Comparison of ENCODE assay signal across 18 mouse cellular contexts in the genomic region with DNA sequence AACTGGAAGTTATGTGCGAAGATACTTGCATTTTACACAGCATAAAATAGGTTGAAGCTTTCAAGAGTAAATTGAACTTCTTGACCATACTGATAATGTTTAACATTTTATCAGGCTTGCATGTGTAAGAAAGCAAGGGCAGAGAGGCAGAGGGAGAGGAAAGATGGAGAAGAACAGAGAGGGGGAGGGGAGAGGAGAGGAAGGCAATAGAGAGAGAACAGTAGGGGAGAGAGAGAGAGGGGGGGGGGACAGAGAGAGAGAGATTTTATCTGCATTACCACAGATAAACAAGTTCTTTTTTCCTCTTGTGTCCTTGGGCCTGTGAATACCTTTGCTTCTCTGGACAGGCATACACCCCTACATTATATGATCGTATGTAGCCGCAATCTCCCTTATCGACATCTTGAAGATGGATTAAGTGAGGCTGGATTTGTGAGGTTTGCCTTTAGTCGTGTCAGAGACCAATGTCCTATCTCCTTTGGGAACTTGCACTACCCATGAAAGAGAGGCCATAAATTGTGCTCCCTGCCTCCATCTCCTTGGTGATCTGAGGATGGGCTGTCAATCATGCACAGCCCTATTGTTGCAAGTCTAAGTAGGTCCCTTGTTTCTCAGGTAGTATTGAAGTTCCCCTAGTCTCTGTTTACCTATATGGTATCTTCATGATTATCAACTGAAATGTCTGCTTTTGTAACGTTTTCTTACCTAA.
DNase-seq lines count a peak whose midpoint lies in the region; ATAC-seq lines count a peak whose summit lies in the region.
"Had no signal": no experiment of that assay in that cellular context is flagged by ENCODE, and none has a peak within 500 bp of the region (broad histone marks: within the 10 kb centered on the region; RNA-seq: fewer than 3 reads in every experiment).

No protein-coding gene starts in this region.

- H3K4me3 ChIP-seq in hindbrain, embryonic 11.5 days (ENCODE audit: low read depth, low read length) = no peak overlapping the region
- H3K4me3 ChIP-seq in hindbrain, embryonic 16.5 days (ENCODE audit: low read length) = no peak overlapping the region
- no peak overlapping the region for H3K4me3 ChIP-seq in hindbrain, embryonic 14.5 days (replicated peaks; ENCODE audit: low read length)
- no peak overlapping the region for H3K4me3 ChIP-seq in neural tube, embryonic 14.5 days (ENCODE audit: low read depth, low read length)
- H3K4me3 ChIP-seq: layer of hippocampus, adult 2 months; limb, embryonic 13.5 days; liver, embryonic 13.5 days had no signal

- no peaks in the 10 kb centered on the region for H3K27me3 ChIP-seq in hindbrain, embryonic 11.5 days (ENCODE audit: control insufficient read depth, insufficient read depth, low read length)
- no peaks in the 10 kb centered on the region for H3K27me3 ChIP-seq in hindbrain, embryonic 16.5 days (replicated peaks; ENCODE audit: control insufficient read depth, insufficient read depth, low read length)
- H3K27me3 ChIP-seq in hindbrain, embryonic 14.5 days (ENCODE audit: control insufficient read depth, insufficient read depth, low read length) = no peaks in the 10 kb centered on the region
- H3K27me3 ChIP-seq in neural tube, embryonic 14.5 days (ENCODE audit: control insufficient read depth, insufficient read depth, low read length) = no peaks in the 10 kb centered on the region
- H3K27me3 ChIP-seq: limb, embryonic 13.5 days; liver, embryonic 13.5 days had no signal

- H3K4me2 ChIP-seq in hindbrain, embryonic 11.5 days (replicated peaks; ENCODE audit: low read depth, low read length) = no peak overlapping the region
- no peak overlapping the region for H3K4me2 ChIP-seq in hindbrain, embryonic 16.5 days (ENCODE audit: low read length)
- no peak overlapping the region for H3K4me2 ChIP-seq in hindbrain, embryonic 14.5 days (replicated peaks)
- H3K4me2 ChIP-seq in neural tube, embryonic 14.5 days (ENCODE audit: low read depth, low read length) = no peak overlapping the region
- H3K4me2 ChIP-seq: limb, embryonic 13.5 days; liver, embryonic 13.5 days; lung, embryonic 14.5 days had no signal

- ATAC-seq in hindbrain, embryonic 11.5 days (ENCODE audit: low FRiP score) = peak; percentile 85
- ATAC-seq in hindbrain, embryonic 16.5 days = no peak
- ATAC-seq in hindbrain, embryonic 14.5 days (ENCODE audit: low FRiP score) = no peak
- ATAC-seq in neural tube, embryonic 14.5 days (ENCODE audit: low read depth) = peak; percentile 38; the same call in 1 of the 2 replicates

- DNase-seq in hindbrain, embryonic 11.5 days (ENCODE audit: low spot score) = peak; percentile 41
- DNase-seq in hindbrain, embryonic 14.5 days (ENCODE audit: low spot score) = no peak
- DNase-seq in mesoderm, embryonic 11.5 days (ENCODE audit: low read depth, low spot score) = peak; percentile 41
- DNase-seq in adrenal gland, postnatal 25 days = no peak
- DNase-seq in right cerebral cortex, adult 2 months (ENCODE audit: low spot score in 2 of 2) = no peak
- DNase-seq: cerebellum, adult 9-10 months; heart, adult 18-20 months; kidney, adult 8-10 months; kidney, postnatal 14 days; layer of hippocampus, postnatal 36 days; liver, embryonic 13.5 days; lung, embryonic 14.5 days; lung, postnatal 36 days; right cerebral cortex, postnatal 4 days had no signal

- peak overlapping the region; percentile 65 for H3K27ac ChIP-seq in hindbrain, embryonic 11.5 days (ENCODE audit: low read depth, low read length)
- no peak overlapping the region for H3K27ac ChIP-seq in hindbrain, embryonic 16.5 days (ENCODE audit: low read depth, low read length)
- peak overlapping the region; percentile 21; the same call in 1 of the 2 replicates for H3K27ac ChIP-seq in hindbrain, embryonic 14.5 days
- peak overlapping the region; percentile 35; the same call in 1 of the 2 replicates for H3K27ac ChIP-seq in neural tube, embryonic 14.5 days (ENCODE audit: low read depth, low read length)
- H3K27ac ChIP-seq: limb, embryonic 13.5 days; liver, embryonic 13.5 days had no signal

- no peaks in the 10 kb centered on the region for H3K36me3 ChIP-seq in hindbrain, embryonic 11.5 days (ENCODE audit: control insufficient read depth, insufficient read depth, low read length)
- no peaks in the 10 kb centered on the region for H3K36me3 ChIP-seq in hindbrain, embryonic 16.5 days (ENCODE audit: control insufficient read depth, insufficient read depth, low read length)
- H3K36me3 ChIP-seq in hindbrain, embryonic 14.5 days (replicated peaks; ENCODE audit: control insufficient read depth, insufficient read depth) = no peaks in the 10 kb centered on the region
- H3K36me3 ChIP-seq in neural tube, embryonic 14.5 days (ENCODE audit: control insufficient read depth, insufficient read depth, low read length) = no peaks in the 10 kb centered on the region
- H3K36me3 ChIP-seq: limb, embryonic 13.5 days; liver, embryonic 13.5 days had no signal

- H3K9me3 ChIP-seq in hindbrain, embryonic 11.5 days (ENCODE audit: control insufficient read depth, low read length) = no peaks in the 10 kb centered on the region
- no peaks in the 10 kb centered on the region for H3K9me3 ChIP-seq in hindbrain, embryonic 16.5 days (ENCODE audit: control insufficient read depth, low read length)
- H3K9me3 ChIP-seq in hindbrain, embryonic 14.5 days (ENCODE audit: control insufficient read depth, low read length) = no peaks in the 10 kb centered on the region
- H3K9me3 ChIP-seq in neural tube, embryonic 14.5 days (ENCODE audit: control insufficient read depth, low read length) = no peaks in the 10 kb centered on the region
- H3K9me3 ChIP-seq: limb, embryonic 13.5 days; liver, embryonic 13.5 days had no signal

- H3K4me1 ChIP-seq in hindbrain, embryonic 11.5 days (replicated peaks; ENCODE audit: control insufficient read depth, insufficient read depth, low read length) = peaks cover 4% of the 10 kb centered on the region
- peaks cover 3% of the 10 kb centered on the region for H3K4me1 ChIP-seq in hindbrain, embryonic 16.5 days (ENCODE audit: control insufficient read depth, insufficient read depth, low read depth, low read length)
- peaks cover 13% of the 10 kb centered on the region for H3K4me1 ChIP-seq in hindbrain, embryonic 14.5 days (replicated peaks; ENCODE audit: control insufficient read depth, insufficient read depth, low read length)
- H3K4me1 ChIP-seq in neural tube, embryonic 14.5 days (ENCODE audit: control insufficient read depth, insufficient read depth, low read length) = peaks cover 17% of the 10 kb centered on the region
- H3K4me1 ChIP-seq: liver, embryonic 13.5 days had no signal

- WGBS in hindbrain, embryonic 11.5 days = 54% methylated on average over 6 of the region's 6 CpGs
- 44% methylated on average over 6 of the region's 6 CpGs for WGBS in hindbrain, embryonic 16.5 days
- WGBS in hindbrain, embryonic 14.5 days = 45% methylated on average over 6 of the region's 6 CpGs
- 36% methylated on average over 6 of the region's 6 CpGs for WGBS in neural tube, embryonic 14.5 days

- H3K9ac ChIP-seq in hindbrain, embryonic 11.5 days (ENCODE audit: low read depth, low read length) = no peak overlapping the region
- H3K9ac ChIP-seq in hindbrain, embryonic 16.5 days (ENCODE audit: low read depth, low read length) = no peak overlapping the region
- H3K9ac ChIP-seq in hindbrain, embryonic 14.5 days = no peak overlapping the region
- no peak overlapping the region for H3K9ac ChIP-seq in neural tube, embryonic 14.5 days (replicated peaks; ENCODE audit: low read depth, low read length)
- H3K9ac ChIP-seq: limb, embryonic 13.5 days; liver, embryonic 13.5 days; lung, embryonic 14.5 days had no signal

Comparison
In these comparisons a context has a peak if more than half of its experiments do, and no peak if none do; other contexts are left out.
1. ATAC-seq: peak in hindbrain, embryonic 11.5 days (single experiment) and neural tube, embryonic 14.5 days (single experiment); none in hindbrain, embryonic 16.5 days (single experiment) and hindbrain, embryonic 14.5 days (single experiment).
2. DNase-seq: peak in hindbrain, embryonic 11.5 days (single experiment) and mesoderm, embryonic 11.5 days (single experiment); none in hindbrain, embryonic 14.5 days (single experiment), adrenal gland, postnatal 25 days (single experiment) and right cerebral cortex, adult 2 months (0 of 2).